Mouse (Mus musculus): Measurements from ENCODE around the gene Tbc1d9. TPM values are rescaled to one million over a fixed set of nuclear protein-coding genes. Genes with fewer than 3 reads are reported as not detected.

Gene Tbc1d9
- total and polyA plus RNA-seq, 2 experiments from 2014 or later, result 0.49 to 4.3 TPM

DNA sequence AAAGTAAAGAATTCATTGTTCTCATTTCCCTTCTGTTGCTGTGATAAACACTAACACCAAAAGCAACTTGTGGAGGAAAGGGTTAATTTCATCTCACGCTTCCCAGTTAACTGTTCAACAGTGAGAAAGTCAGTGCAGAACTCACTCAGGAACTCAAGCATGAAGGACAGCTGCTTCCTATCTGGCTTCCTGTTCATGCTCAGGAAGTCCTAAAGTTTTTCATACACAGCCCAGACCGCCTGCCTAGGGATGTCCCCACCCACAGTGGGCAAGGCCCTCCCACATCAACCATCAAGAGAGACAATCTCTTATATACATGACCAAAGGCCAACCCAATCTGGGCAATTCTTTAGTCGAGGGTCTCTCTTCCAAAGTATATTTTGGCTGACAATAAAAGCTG lies 6.2 kb upstream of the Tbc1d9 start:
- no peak overlapping the region for H3K4me3 ChIP-seq (ENCODE audit: low read depth, low read length)
- no peak overlapping the region for H3K4me2 ChIP-seq (ENCODE audit: low read depth, low read length)
- peaks cover 3% of the 10 kb centered on the region for H3K27me3 ChIP-seq (ENCODE audit: control insufficient read depth, insufficient read depth, low read length)
- 52% methylated on average over 3 of the region's 3 CpGs for WGBS
- no peak overlapping the region for H3K27ac ChIP-seq (ENCODE audit: low read depth)
- TF ChIP-seq CTCF (IDR thresholded peaks at IDR 0.05; ENCODE audit: low read depth), result no peak
- no peak for TF ChIP-seq EP300 (IDR thresholded peaks at IDR 0.05; ENCODE audit: low read depth)
- DNase-seq (ENCODE audit: low spot score), result no peak
- no peaks in the 10 kb centered on the region for H3K9me3 ChIP-seq (replicated peaks; ENCODE audit: control insufficient read depth, low read length)
- H3K36me3 ChIP-seq (replicated peaks; ENCODE audit: control insufficient read depth, insufficient read depth, low read length), result no peaks in the 10 kb centered on the region
- H3K9ac ChIP-seq (replicated peaks; ENCODE audit: low read depth, low read length), result no peak overlapping the region
- ATAC-seq (ENCODE audit: insufficient read depth, low read depth), result 0 out of 2 replicates have a peak, but pooled peaks have one; percentile 27
- H3K4me1 ChIP-seq (ENCODE audit: control insufficient read depth, insufficient read depth), result no peaks in the 10 kb centered on the region

DNA sequence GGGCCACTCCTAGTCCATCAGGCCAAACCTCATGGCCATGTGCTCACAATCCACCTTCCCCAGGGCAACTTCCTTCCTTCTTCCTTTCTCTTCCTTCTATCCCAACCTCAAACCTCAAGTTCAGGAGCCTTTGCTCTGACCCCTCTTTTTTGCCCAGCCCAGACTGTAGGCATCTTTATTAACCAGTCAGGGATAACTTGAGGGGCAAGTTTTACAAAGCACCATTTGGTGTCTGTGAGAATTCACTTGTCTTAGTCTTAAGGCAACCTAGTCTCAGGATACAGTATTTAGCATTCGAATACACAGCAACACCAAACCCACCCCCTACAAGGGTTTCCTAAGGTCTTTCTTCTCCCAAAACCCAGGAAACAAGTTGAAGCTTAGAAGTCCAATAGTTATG lies 5.5 kb upstream of the Tbc1d9 start:
- H3K27me3 ChIP-seq (ENCODE audit: control insufficient read depth, insufficient read depth, low read length), result peaks cover 10% of the 10 kb centered on the region
- no peak for DNase-seq (ENCODE audit: low spot score)
- H3K9ac ChIP-seq (replicated peaks; ENCODE audit: low read depth, low read length), result no peak overlapping the region
- no peak overlapping the region for H3K27ac ChIP-seq (ENCODE audit: low read depth)
- no peak for TF ChIP-seq CTCF (IDR thresholded peaks at IDR 0.05; ENCODE audit: low read depth)
- no peak for TF ChIP-seq EP300 (IDR thresholded peaks at IDR 0.05; ENCODE audit: low read depth)
- no peak overlapping the region for H3K4me2 ChIP-seq (ENCODE audit: low read depth, low read length)
- H3K9me3 ChIP-seq (replicated peaks; ENCODE audit: control insufficient read depth, low read length), result no peaks in the 10 kb centered on the region
- 66% methylated on average over 1 of the region's 1 CpGs for WGBS
- no peak overlapping the region for H3K4me3 ChIP-seq (ENCODE audit: low read depth, low read length)
- no peak for ATAC-seq (ENCODE audit: insufficient read depth, low read depth)
- no peaks in the 10 kb centered on the region for H3K4me1 ChIP-seq (ENCODE audit: control insufficient read depth, insufficient read depth)
- H3K36me3 ChIP-seq (replicated peaks; ENCODE audit: control insufficient read depth, insufficient read depth, low read length), result no peaks in the 10 kb centered on the region

DNA sequence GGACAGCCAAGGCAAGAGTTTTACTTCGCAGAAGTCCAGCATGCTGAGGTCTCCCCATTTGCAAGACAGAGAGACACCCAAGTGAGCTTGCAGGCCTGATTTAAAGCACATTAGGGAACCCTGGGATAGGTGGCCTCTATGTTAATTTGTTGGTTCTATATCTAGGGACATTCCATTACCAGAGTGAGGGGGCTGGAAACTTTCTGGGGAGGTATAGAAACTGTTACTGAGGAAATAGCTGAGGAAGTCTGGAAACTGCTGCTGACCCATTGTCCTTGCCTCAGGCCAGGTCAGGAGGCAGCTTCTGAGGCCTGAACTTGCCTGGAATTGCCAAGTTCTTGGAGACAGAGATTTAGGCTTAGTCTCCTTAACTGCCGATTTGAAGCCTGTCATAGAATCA lies 4.5 kb upstream of the Tbc1d9 start:
- H3K9ac ChIP-seq (replicated peaks; ENCODE audit: low read depth, low read length), result no peak overlapping the region
- H3K27me3 ChIP-seq (ENCODE audit: control insufficient read depth, insufficient read depth, low read length), result peaks cover 10% of the 10 kb centered on the region
- no peak for ATAC-seq (ENCODE audit: insufficient read depth, low read depth)
- no peaks in the 10 kb centered on the region for H3K9me3 ChIP-seq (replicated peaks; ENCODE audit: control insufficient read depth, low read length)
- DNase-seq (ENCODE audit: low spot score), result no peak
- no peak overlapping the region for H3K4me2 ChIP-seq (ENCODE audit: low read depth, low read length)
- WGBS, result 69% methylated on average over 2 of the region's 2 CpGs
- no peak overlapping the region for H3K4me3 ChIP-seq (ENCODE audit: low read depth, low read length)
- H3K36me3 ChIP-seq (replicated peaks; ENCODE audit: control insufficient read depth, insufficient read depth, low read length), result no peaks in the 10 kb centered on the region
- H3K4me1 ChIP-seq (ENCODE audit: control insufficient read depth, insufficient read depth), result no peaks in the 10 kb centered on the region
- no peak for TF ChIP-seq EP300 (IDR thresholded peaks at IDR 0.05; ENCODE audit: low read depth)
- no peak for TF ChIP-seq CTCF (IDR thresholded peaks at IDR 0.05; ENCODE audit: low read depth)
- H3K27ac ChIP-seq (ENCODE audit: low read depth), result no peak overlapping the region

DNA sequence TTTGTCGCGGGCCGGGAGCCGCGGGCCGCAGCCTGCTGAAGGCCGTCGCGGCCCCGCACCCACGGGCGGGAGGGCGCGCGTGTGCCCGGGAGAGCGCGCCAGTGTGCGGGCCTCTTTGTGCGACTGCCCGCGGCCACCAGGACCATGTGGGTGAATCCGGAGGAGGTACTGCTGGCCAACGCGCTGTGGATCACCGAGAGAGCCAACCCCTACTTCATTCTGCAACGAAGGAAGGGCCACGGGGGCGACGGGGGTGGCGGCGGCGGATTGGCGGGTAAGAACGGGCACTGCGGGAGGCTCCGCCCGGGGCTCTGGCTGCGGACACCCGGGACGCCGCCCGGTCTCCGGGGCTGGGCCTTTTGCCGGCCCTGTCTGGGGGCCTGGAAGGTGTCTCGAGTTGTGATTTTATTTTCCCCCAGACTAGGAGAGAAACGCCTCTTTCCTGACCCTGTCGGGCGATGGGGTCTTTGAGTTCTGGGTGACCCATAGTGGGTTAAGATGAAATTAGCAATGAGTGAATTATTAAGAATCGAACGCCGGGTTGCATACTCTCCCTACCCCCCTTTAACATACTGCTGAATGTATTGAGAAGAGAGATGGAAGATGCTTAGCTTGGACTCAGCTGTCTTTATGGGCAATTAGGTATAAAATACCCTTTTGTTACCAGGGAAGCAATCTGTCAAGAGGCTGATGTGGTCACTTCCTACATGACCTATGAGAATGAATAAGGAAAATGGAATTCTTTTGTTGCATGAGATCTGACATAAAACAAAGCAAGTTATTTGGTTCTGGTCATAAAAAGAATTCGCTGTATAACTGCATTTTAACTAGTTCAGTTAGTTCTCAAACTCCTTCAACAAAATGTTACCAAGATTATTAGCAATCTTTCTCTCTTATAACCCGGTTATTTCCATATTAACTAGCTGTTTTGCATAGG lies 1.0 kb downstream of the Tbc1d9 start, which contains the start of gene Gm10645:
Gm10645 (minus strand) TSS at position 240 of the 937 bp plus-strand sequence.
- Histone ChIP-seq H3K36me3 (replicated peaks; ENCODE audit: control insufficient read depth, insufficient read depth, low read length) (no peaks in the 10 kb centered on the region), H3K27ac (ENCODE audit: low read depth) (peak within 1 kb of the TSS; percentile 79), H3K27me3 (ENCODE audit: control insufficient read depth, insufficient read depth, low read length) (peaks cover 25% of the 10 kb centered on the region), H3K4me2 (ENCODE audit: low read depth, low read length) (peak within 1 kb of the TSS; percentile 91), H3K4me3 (ENCODE audit: low read depth, low read length) (peak within 1 kb of the TSS; percentile 69), H3K9me3 (replicated peaks; ENCODE audit: control insufficient read depth, low read length) (no peaks in the 10 kb centered on the region), H3K9ac (replicated peaks; ENCODE audit: low read depth, low read length) (peak within 1 kb of the TSS; percentile 80), H3K4me1 (ENCODE audit: control insufficient read depth, insufficient read depth) (no peaks in the 10 kb centered on the region; the same call in 1 of the 2 replicates)
- 4% methylated on average over 48 of the region's 54 CpGs for WGBS
- peak; percentile 19 for DNase-seq (ENCODE audit: low spot score)
- peak; percentile 61 for ATAC-seq (ENCODE audit: insufficient read depth, low read depth)
- TF ChIP-seq CTCF (IDR thresholded peaks at IDR 0.05; ENCODE audit: low read depth) (no peak), EP300 (IDR thresholded peaks at IDR 0.05; ENCODE audit: low read depth) (no peak)

DNA sequence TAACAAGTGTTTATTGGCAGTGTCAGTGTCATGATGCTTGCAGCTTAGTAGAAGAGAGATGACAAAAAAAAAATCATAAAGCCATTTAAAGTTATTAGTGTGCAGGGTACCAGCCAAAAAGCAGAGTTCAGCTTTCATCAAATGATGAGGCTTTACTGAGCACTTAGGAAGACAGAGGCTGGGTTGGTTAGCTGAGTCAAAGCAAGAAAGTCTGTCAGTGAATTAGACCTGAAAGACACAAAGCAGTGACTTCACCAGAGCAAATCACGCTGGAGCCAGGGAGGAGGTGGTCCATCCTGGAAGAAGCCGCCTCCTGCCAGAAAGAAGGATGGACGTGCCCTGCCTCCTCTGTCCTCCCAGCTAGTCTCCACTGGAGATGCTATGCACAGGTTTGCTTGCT lies 2.8 kb downstream of the Tbc1d9 start:
- Histone ChIP-seq H3K9me3 (replicated peaks; ENCODE audit: control insufficient read depth, low read length) (no peaks in the 10 kb centered on the region), H3K9ac (replicated peaks; ENCODE audit: low read depth, low read length) (no peak overlapping the region), H3K4me1 (ENCODE audit: control insufficient read depth, insufficient read depth) (no peaks in the 10 kb centered on the region; the same call in 1 of the 2 replicates), H3K27me3 (ENCODE audit: control insufficient read depth, insufficient read depth, low read length) (peaks cover 25% of the 10 kb centered on the region), H3K27ac (ENCODE audit: low read depth) (no peak overlapping the region), H3K4me3 (ENCODE audit: low read depth, low read length) (no peak overlapping the region), H3K36me3 (replicated peaks; ENCODE audit: control insufficient read depth, insufficient read depth, low read length) (no peaks in the 10 kb centered on the region), H3K4me2 (ENCODE audit: low read depth, low read length) (no peak overlapping the region)
- ATAC-seq (ENCODE audit: insufficient read depth, low read depth) (no peak), DNase-seq (ENCODE audit: low spot score) (no peak)
- no peak for TF ChIP-seq EP300 (IDR thresholded peaks at IDR 0.05; ENCODE audit: low read depth)
- no peak for TF ChIP-seq CTCF (IDR thresholded peaks at IDR 0.05; ENCODE audit: low read depth)
- 58% methylated on average over 3 of the region's 3 CpGs for WGBS

Measured in heart, postnatal 0 days (tissue).